Mouse (Mus musculus) C3H10T1/2 (cell line): ENCODE results near the gene Cyp2e1. TPM values are rescaled to one million over a fixed set of nuclear protein-coding genes. Genes with fewer than 3 reads are reported as not detected.

ENCODE experiments used
- polyA plus RNA-seq, 2 experiments: library from polyadenylated mRNA; unstranded; fragments of >200 nt; fragmentation: generic; extraction: Trizol; gene quantifications; one replicate each; pipeline ENCODE4 v1.2.1; 2012; ENCODE audit warnings: missing spikeins in 2 of 2

Gene Cyp2e1
- polyA plus RNA-seq = under 1 TPM in 1 of 2 experiments, not detected in 1; 0.01 TPM

DNA sequence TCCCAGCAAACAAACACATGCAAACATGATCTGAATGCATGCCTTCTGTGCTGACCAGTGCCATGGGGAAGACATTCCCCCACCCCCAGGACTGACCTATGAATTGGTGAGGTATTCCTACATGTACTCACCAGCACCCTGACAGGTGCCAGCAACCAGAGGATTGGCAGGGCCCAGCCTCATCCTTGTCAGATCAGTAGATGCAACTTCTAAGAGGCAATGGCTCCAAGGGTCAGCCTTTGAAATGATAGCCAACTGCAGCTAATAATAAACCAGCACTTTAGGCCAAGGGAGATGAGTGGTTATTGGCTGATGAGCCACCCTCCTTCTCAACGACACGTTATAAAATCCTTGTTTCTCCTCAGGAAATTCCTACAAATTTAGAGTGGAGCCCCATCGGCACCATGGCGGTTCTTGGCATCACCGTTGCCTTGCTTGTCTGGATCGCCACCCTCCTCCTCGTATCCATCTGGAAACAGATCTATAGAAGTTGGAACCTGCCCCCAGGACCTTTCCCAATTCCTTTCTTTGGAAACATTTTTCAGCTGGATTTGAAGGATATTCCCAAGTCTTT is at the start of gene Cyp2e1:
TSS of gene Cyp2e1 (plus strand) at position 293 of the 574 bp plus-strand sequence.

DNA sequence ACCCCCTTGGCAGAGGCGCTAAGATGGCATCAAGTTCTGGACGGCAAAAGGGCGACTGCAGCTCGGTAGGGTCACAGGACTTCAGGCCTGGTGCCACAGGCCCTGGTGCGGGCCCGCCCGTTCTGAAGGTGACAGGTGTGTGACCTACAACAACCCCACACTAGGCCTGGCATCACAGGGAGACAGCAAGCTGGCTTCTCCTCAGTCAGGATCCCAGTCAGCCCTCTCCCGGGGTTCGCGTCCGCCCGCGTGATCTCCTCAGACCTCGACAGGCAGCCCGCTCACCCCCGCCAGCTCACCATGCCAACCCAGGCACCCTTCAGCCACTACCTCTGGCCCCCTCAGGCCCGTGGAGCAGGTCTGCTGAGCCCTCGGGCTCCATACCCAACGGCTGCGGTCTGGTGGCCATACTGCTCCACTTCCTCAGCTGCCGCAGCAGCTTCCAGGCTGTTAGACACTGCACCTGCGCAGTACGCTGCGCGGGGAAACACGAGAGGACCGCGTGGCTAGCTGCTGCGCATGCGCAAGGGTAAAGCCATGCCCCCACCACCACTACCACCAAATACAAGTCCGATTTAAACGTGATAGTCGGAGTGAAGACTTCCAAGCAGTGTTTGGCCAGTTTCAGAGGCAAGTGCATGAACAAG is 24.0 kb downstream of the Cyp2e1 start, which contains the start of gene Syce1:
TSS of gene Syce1 (minus strand) at position 447 of the 647 bp plus-strand sequence.

DNA sequence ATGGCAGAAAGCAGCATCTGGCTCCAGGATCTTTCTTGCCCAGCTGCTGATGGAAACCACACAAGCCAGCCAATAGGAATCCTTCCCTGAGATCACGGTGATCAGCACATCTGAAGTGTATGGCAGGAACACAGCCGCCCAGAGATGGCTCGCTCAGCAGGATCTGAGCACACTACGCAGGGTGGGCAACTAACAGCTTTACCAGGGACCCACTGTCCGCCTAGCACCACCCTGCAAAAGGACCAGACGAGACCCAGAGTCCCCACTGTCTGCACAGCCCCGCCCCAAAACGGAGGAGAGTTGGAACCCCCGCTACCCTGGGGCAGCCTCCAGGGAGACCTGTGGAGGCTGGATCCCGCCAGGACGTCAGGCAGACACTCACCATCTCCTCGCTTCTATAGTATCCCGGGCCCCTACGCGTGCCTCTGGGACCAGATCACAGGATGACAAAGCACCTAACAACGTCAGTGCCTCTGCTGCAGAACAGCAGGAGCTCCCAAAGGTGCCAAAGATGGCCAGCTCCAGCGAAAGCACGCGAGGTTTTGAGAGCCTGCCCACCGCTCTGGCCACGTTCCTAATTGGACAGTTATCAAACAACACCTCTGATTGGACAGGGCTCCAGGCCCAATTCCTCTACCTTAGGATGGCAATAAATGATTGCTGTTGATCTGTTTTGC is 58.3 kb downstream of the Cyp2e1 start, which contains the start of gene Zfp941:
TSS of gene Zfp941 (minus strand) at position 526 of the 677 bp plus-strand sequence.

Other genes with a start within 250 kb of the Cyp2e1 start
- not detected for gene Olfr538, start 195.9 kb upstream of the Cyp2e1 start, polyA plus RNA-seq
- gene Olfr46, start 162.5 kb upstream of the Cyp2e1 start, polyA plus RNA-seq = under 1 TPM in 1 of 2 experiments, not detected in 1; under 0.01 TPM
- gene Olfr61, start 134.8 kb upstream of the Cyp2e1 start, polyA plus RNA-seq = not detected
- gene Olfr53, start 117.3 kb upstream of the Cyp2e1 start, polyA plus RNA-seq = not detected
- under 1 TPM in 1 of 2 experiments, not detected in 1; under 0.01 TPM for gene Olfr539, start 103.8 kb upstream of the Cyp2e1 start, polyA plus RNA-seq
- not detected for gene Olfr45, start 81.8 kb upstream of the Cyp2e1 start, polyA plus RNA-seq
- gene Olfr541, start 66.5 kb upstream of the Cyp2e1 start, polyA plus RNA-seq = not detected
- gene Syce1, start 24.1 kb downstream of the Cyp2e1 start, polyA plus RNA-seq = not detected
- gene Zfp941, start 58.4 kb downstream of the Cyp2e1 start, polyA plus RNA-seq = under 1 TPM in 1 of 2 experiments, not detected in 1; 0.02 TPM
- gene Urah, start 71.3 kb downstream of the Cyp2e1 start, polyA plus RNA-seq = under 1 TPM; 0.09 TPM
- gene Scgb1c1, start 81.8 kb downstream of the Cyp2e1 start, polyA plus RNA-seq = not detected
- under 1 TPM in 1 of 2 experiments, not detected in 1; 0.05 TPM for gene Odf3, start 84.1 kb downstream of the Cyp2e1 start, polyA plus RNA-seq
- not detected for gene Gm45785, start 92.6 kb downstream of the Cyp2e1 start, polyA plus RNA-seq
- gene Ric8a, start 93.2 kb downstream of the Cyp2e1 start, polyA plus RNA-seq = 10 to 100 TPM; 19.4 to 29.0 TPM
- gene Bet1l, start 93.8 kb downstream of the Cyp2e1 start, polyA plus RNA-seq = 10 to 100 TPM; 11.9 to 31.0 TPM
- 100 to 1,000 TPM in 1 of 2 experiments, 10 to 100 TPM in 1; 91.3 to 207 TPM for gene Psmd13, start 118.2 kb downstream of the Cyp2e1 start, polyA plus RNA-seq
- gene Sirt3, start 118.6 kb downstream of the Cyp2e1 start, polyA plus RNA-seq = 10 to 100 TPM in 1 of 2 experiments, 1 to 10 TPM in 1; 7.5 to 19.5 TPM
- gene Cox8b, start 136.7 kb downstream of the Cyp2e1 start, polyA plus RNA-seq = not detected
- under 1 TPM in 1 of 2 experiments, not detected in 1; 0.02 TPM for gene Nlrp6, start 157.2 kb downstream of the Cyp2e1 start, polyA plus RNA-seq
- 10 to 100 TPM; 13.7 to 29.8 TPM for gene Pgghg, start 177.7 kb downstream of the Cyp2e1 start, polyA plus RNA-seq
- 1 to 10 TPM in 1 of 2 experiments, under 1 TPM in 1; 0.25 to 2.7 TPM for gene Ifitm5, start 186.6 kb downstream of the Cyp2e1 start, polyA plus RNA-seq
- gene Gm45717, start 192.2 kb downstream of the Cyp2e1 start, polyA plus RNA-seq = under 1 TPM; 0.14 to 0.58 TPM
- gene Ifitm2, start 192.2 kb downstream of the Cyp2e1 start, polyA plus RNA-seq = 1,000 to 10,000 TPM; 1,155 to 1,564 TPM
- 10 to 100 TPM; 12.2 to 27.4 TPM for gene Ifitm1, start 203.5 kb downstream of the Cyp2e1 start, polyA plus RNA-seq
- 1,000 to 10,000 TPM; 1,553 to 1,705 TPM for gene Ifitm3, start 247.0 kb downstream of the Cyp2e1 start, polyA plus RNA-seq